Mouse (Mus musculus): ENCODE results near the gene Hist1h4f.

GRCm38 (mm10) chr13:23518295-23518603 is 33.2 kb downstream of the Hist1h4f start:
- no peak for TF ChIP-seq CTCF (IDR thresholded peaks at IDR 0.05)
- no peak for TF ChIP-seq POLR2A (IDR thresholded peaks at IDR 0.05; ENCODE audit: insufficient read depth, low read depth, low read length)

All from heart, adult 2 months (tissue).